Mouse (Mus musculus) MEL (cell line): ENCODE results near the gene Abca12. TPM values are rescaled to one million over a fixed set of nuclear protein-coding genes. Genes with fewer than 3 reads are reported as not detected.

Source experiments
- DNase-seq: peaks from one replicate; pipeline ENCODE4 v3.0.0; 2011; ENCODE audit warnings: low read depth, low spot score
- H3K27ac ChIP-seq: 2 replicates; pipeline ENCODE4 v1.5.1; 2012; ENCODE audit warnings: low read depth, mild to moderate bottlenecking, control low read depth, low read length, moderate library complexity; ENCODE audit not compliant: control insufficient read depth
- H3K27me3 ChIP-seq, 2 experiments: fragments of 150-350 bp in 1 of 2; sonication (generic) in 1 of 2; 2 replicates each; pipeline ENCODE4 v1.6.1; 2012; ENCODE audit warnings: low read length in 2 of 2, mild to moderate bottlenecking in 2 of 2, improper control_type of control experiment in 1 of 2, moderate library complexity in 1 of 2; ENCODE audit not compliant: insufficient read depth in 2 of 2, control insufficient read depth in 1 of 2
- H3K36me3 ChIP-seq, 2 experiments: 2 replicates each; pipeline ENCODE4 v1.6.1; 2012 to 2014; ENCODE audit warnings: low read length in 2 of 2, improper control_type of control experiment in 1 of 2, inconsistent platforms in 1 of 2, mild to moderate bottlenecking in 1 of 2; ENCODE audit not compliant: insufficient read depth in 2 of 2, control insufficient read depth in 1 of 2
- H3K4me1 ChIP-seq, 2 experiments: fragments of 150-350 bp in 1 of 2; sonication (generic) in 1 of 2; 2 replicates each; pipeline ENCODE4 v1.6.1; 2012; ENCODE audit warnings: low read length in 2 of 2, improper control_type of control experiment in 1 of 2, mild to moderate bottlenecking in 1 of 2; ENCODE audit not compliant: insufficient read depth in 2 of 2, control insufficient read depth in 1 of 2
- H3K4me3 ChIP-seq, 2 experiments: fragments of 150-350 bp in 1 of 2; sonication (generic) in 1 of 2; 2 replicates each; pipeline ENCODE4 v1.5.1; 2012; ENCODE audit warnings: low read depth in 2 of 2, low read length in 2 of 2, mild to moderate bottlenecking in 2 of 2, moderate library complexity in 2 of 2, control low read depth in 1 of 2, improper control_type of control experiment in 1 of 2; ENCODE audit not compliant: control insufficient read depth in 1 of 2, insufficient read depth in 1 of 2
- H3K79me2 ChIP-seq: 2 replicates; pipeline ENCODE4 v1.6.1; 2012; ENCODE audit warnings: mild to moderate bottlenecking, low read length, moderate library complexity; ENCODE audit not compliant: control insufficient read depth, poor library complexity, insufficient read depth
- H3K9ac ChIP-seq: 2 replicates; pipeline ENCODE4 v1.6.1; 2012; ENCODE audit warnings: low read depth, mild to moderate bottlenecking, control low read depth, low read length, moderate library complexity; ENCODE audit not compliant: control insufficient read depth, poor library complexity, severe bottlenecking
- H3K9me3 ChIP-seq: fragments of 150-350 bp; sonication (generic); replicated peaks from 2 replicates; pipeline ENCODE4 v1.6.1; 2012; ENCODE audit warnings: mild to moderate bottlenecking, low read length, improper control_type of control experiment, moderate library complexity; ENCODE audit not compliant: insufficient read depth
- CHD1 ChIP-seq: IDR thresholded peaks from 2 replicates; pipeline ENCODE4 v1.6.1; 2012; ENCODE audit warnings: low read depth, mild to moderate bottlenecking, inconsistent platforms, low read length, improper control_type of control experiment
- CHD2 ChIP-seq: IDR thresholded peaks from 2 replicates; pipeline ENCODE4 v1.6.1; 2011; ENCODE audit warnings: low read length, improper control_type of control experiment
- CTCF ChIP-seq, 3 experiments: IDR thresholded peaks in 2 of 3; conservative IDR thresholded peaks in 1 of 3; 2 replicates each; pipeline ENCODE4 v1.5.1; 2011 to 2012; ENCODE audit warnings: low read length in 3 of 3, low read depth in 2 of 3, mild to moderate bottlenecking in 2 of 3, improper control_type of control experiment in 1 of 3, inconsistent platforms in 1 of 3, mixed read lengths in 1 of 3, moderate library complexity in 1 of 3; ENCODE audit not compliant: control insufficient read depth in 1 of 3, insufficient read depth in 1 of 3, poor library complexity in 1 of 3, severe bottlenecking in 1 of 3
- ELF1 ChIP-seq: IDR thresholded peaks from 2 replicates; pipeline ENCODE4 v1.6.1; 2014; ENCODE audit warnings: low read depth, mild to moderate bottlenecking, inconsistent platforms, low read length, improper control_type of control experiment, moderate library complexity
- EP300 ChIP-seq, 2 experiments: IDR thresholded peaks; 2 replicates each; pipeline ENCODE4 v1.6.1; 2011; ENCODE audit warnings: improper control_type of control experiment in 2 of 2, low read length in 2 of 2, low read depth in 1 of 2, mild to moderate bottlenecking in 1 of 2
- ETS1 ChIP-seq: IDR thresholded peaks from 2 replicates; pipeline ENCODE4 v1.6.1; 2012; ENCODE audit warnings: low read depth, mild to moderate bottlenecking, inconsistent platforms, low read length, improper control_type of control experiment, moderate library complexity
- GATA1 ChIP-seq: IDR thresholded peaks from 2 replicates; pipeline ENCODE4 v1.6.1; 2011; ENCODE audit warnings: low read depth, low read length, improper control_type of control experiment
- HCFC1 ChIP-seq: IDR thresholded peaks from 2 replicates; pipeline ENCODE4 v1.6.1; 2012; ENCODE audit warnings: low read depth, mild to moderate bottlenecking, inconsistent platforms, low read length, improper control_type of control experiment, moderate library complexity
- KAT2A ChIP-seq: conservative IDR thresholded peaks from 2 replicates; pipeline ENCODE4 v1.6.1; 2012; ENCODE audit warnings: low read depth, low read length, improper control_type of control experiment, inconsistent platforms
- MAFK ChIP-seq: IDR thresholded peaks from 2 replicates; pipeline ENCODE4 v1.6.1; 2011; ENCODE audit warnings: low read depth, mild to moderate bottlenecking, low read length, improper control_type of control experiment, borderline replicate concordance
- MAX ChIP-seq: IDR thresholded peaks from 2 replicates; pipeline ENCODE4 v1.6.1; 2011; ENCODE audit warnings: low read length, improper control_type of control experiment
- MAZ ChIP-seq: IDR thresholded peaks from 2 replicates; pipeline ENCODE4 v1.6.1; 2012; ENCODE audit warnings: low read depth, mild to moderate bottlenecking, inconsistent platforms, low read length, improper control_type of control experiment
- MEF2A ChIP-seq: IDR thresholded peaks from 2 replicates; pipeline ENCODE4 v1.6.1; 2014; ENCODE audit warnings: low read depth, mild to moderate bottlenecking, inconsistent platforms, low read length, improper control_type of control experiment; ENCODE audit not compliant: poor library complexity, insufficient replicate concordance, severe bottlenecking; ENCODE audit errors: extremely low read depth
- MYB ChIP-seq: IDR thresholded peaks from 2 replicates; pipeline ENCODE4 v1.6.1; 2011; ENCODE audit warnings: mild to moderate bottlenecking, low read depth, low read length, improper control_type of control experiment
- MYC ChIP-seq: IDR thresholded peaks from 2 replicates; pipeline ENCODE4 v1.6.1; 2011; ENCODE audit warnings: low read depth, mild to moderate bottlenecking, low read length, improper control_type of control experiment, moderate library complexity
- NELFE ChIP-seq: IDR thresholded peaks from 2 replicates; pipeline ENCODE4 v1.6.1; 2011; ENCODE audit warnings: low read depth, low read length, improper control_type of control experiment
- NRF1 ChIP-seq: IDR thresholded peaks from 2 replicates; pipeline ENCODE4 v1.6.1; 2014; ENCODE audit warnings: low read depth, mild to moderate bottlenecking, inconsistent platforms, low read length, improper control_type of control experiment, moderate library complexity; ENCODE audit not compliant: poor library complexity, insufficient read depth, severe bottlenecking
- POLR2AphosphoS2 ChIP-seq: IDR thresholded peaks from 2 replicates; pipeline ENCODE4 v1.6.1; 2011; ENCODE audit warnings: low read length, improper control_type of control experiment
- POLR2AphosphoS5 ChIP-seq: IDR thresholded peaks from 2 replicates; pipeline ENCODE4 v1.6.1; 2012; ENCODE audit warnings: low read depth, borderline replicate concordance, mild to moderate bottlenecking, inconsistent platforms, low read length, moderate library complexity, mixed read lengths
- SMC3 ChIP-seq: IDR thresholded peaks from 2 replicates; pipeline ENCODE4 v1.6.1; 2011; ENCODE audit warnings: low read depth, low read length, improper control_type of control experiment
- TCF12 ChIP-seq: IDR thresholded peaks from 2 replicates; pipeline ENCODE4 v1.6.1; 2014; ENCODE audit warnings: low read depth, mild to moderate bottlenecking, inconsistent platforms, low read length, improper control_type of control experiment, moderate library complexity
- UBTF ChIP-seq: IDR thresholded peaks from 2 replicates; pipeline ENCODE4 v1.6.1; 2012; ENCODE audit warnings: low read depth, mild to moderate bottlenecking, inconsistent platforms, low read length, improper control_type of control experiment, moderate library complexity, borderline replicate concordance; ENCODE audit not compliant: insufficient read depth
- USF1 ChIP-seq: IDR thresholded peaks from 2 replicates; pipeline ENCODE4 v1.6.1; 2014; ENCODE audit warnings: low read depth, mild to moderate bottlenecking, inconsistent platforms, low read length, improper control_type of control experiment, moderate library complexity
- USF2 ChIP-seq, 2 experiments: IDR thresholded peaks; 2 replicates each; pipeline ENCODE4 v1.6.1; 2011 to 2012; ENCODE audit warnings: improper control_type of control experiment in 2 of 2, low read length in 2 of 2, borderline replicate concordance in 1 of 2, inconsistent platforms in 1 of 2, low read depth in 1 of 2, mild to moderate bottlenecking in 1 of 2; ENCODE audit not compliant: insufficient read depth in 1 of 2
- ZC3H11A ChIP-seq: IDR thresholded peaks from 2 replicates; pipeline ENCODE4 v1.6.1; 2012; ENCODE audit warnings: low read depth, mild to moderate bottlenecking, inconsistent platforms, low read length, improper control_type of control experiment
- ZKSCAN1 ChIP-seq: IDR thresholded peaks from 2 replicates; pipeline ENCODE4 v1.6.1; 2012; ENCODE audit warnings: low read depth, mild to moderate bottlenecking, inconsistent platforms, low read length, improper control_type of control experiment, moderate library complexity
- ZMIZ1 ChIP-seq: IDR thresholded peaks from 2 replicates; pipeline ENCODE4 v1.6.1; 2012; ENCODE audit warnings: low read depth, mild to moderate bottlenecking, inconsistent platforms, low read length, improper control_type of control experiment, moderate library complexity
- ZNF384 ChIP-seq: IDR thresholded peaks from 2 replicates; pipeline ENCODE4 v1.6.1; 2012; ENCODE audit warnings: low read depth, mild to moderate bottlenecking, inconsistent platforms, low read length, improper control_type of control experiment
- polyA plus RNA-seq, 2 experiments: library from polyadenylated mRNA; stranded (reverse) in 1 of 2; unstranded in 1 of 2; fragments of >175 nt in 1 of 2; fragments of >200 nt in 1 of 2; gene quantifications; 2 replicates each; pipeline versions ENCODE4 v1.2.1 to v1.2.4; 2012; ENCODE audit warnings: low replicate concordance in 2 of 2, low read depth in 1 of 2; ENCODE audit not compliant: insufficient read length in 2 of 2, insufficient read depth in 1 of 2, missing spikeins in 1 of 2
- total RNA-seq: library from RNA; depleted of rRNA; stranded (reverse); fragments of 300-350 nt; gene quantifications from 2 replicates; pipeline ENCODE4 v1.2.3, GENCODE M21; 2012

The Abca12 gene
- total and polyA plus RNA-seq, 3 experiments: not detected

DNA sequence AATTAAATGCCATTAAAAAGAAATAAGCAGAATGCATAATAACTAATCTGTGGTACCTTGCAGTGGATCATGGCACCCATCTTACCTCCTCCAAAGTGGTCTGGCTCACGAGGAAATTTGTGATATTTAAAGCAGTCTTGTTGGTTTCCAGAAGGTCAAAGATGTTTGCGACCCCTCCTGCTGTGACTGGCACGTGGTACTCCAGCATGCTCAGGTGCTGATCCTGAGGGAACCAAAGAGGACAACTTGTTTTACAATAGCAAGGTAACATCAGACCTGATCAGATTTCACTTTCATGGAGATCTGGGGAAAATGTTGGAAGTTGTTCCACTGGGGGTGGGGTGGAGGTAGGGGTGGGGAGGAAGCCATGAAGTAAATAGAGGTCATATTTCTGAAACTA, 170.1 kb downstream of the Abca12 start:
- no peak overlapping the region for H3K9ac ChIP-seq
- no peaks in the 10 kb centered on the region for H3K4me1 ChIP-seq
- no peaks in the 10 kb centered on the region for H3K9me3 ChIP-seq
- no peak overlapping the region for H3K4me3 ChIP-seq
- H3K79me2 ChIP-seq: no peaks in the 10 kb centered on the region
- no peak for DNase-seq
- H3K36me3 ChIP-seq: no peaks in the 10 kb centered on the region
- H3K27me3 ChIP-seq: no peaks in the 10 kb centered on the region
- H3K27ac ChIP-seq: no peak overlapping the region
- TF ChIP-seq MAFK (no peak), ELF1 (no peak), ZC3H11A (no peak), USF2 (IDR thresholded peaks at IDR 0.05; ENCODE audit: borderline replicate concordance in 1 of 2, insufficient read depth in 1 of 2, low read depth in 1 of 2, low read length in 2 of 2) (no peak), EP300 (IDR thresholded peaks at IDR 0.05; ENCODE audit: low read depth in 1 of 2, low read length in 2 of 2) (no peak), KAT2A (no peak), MEF2A (no peak), ZNF384 (no peak), HCFC1 (no peak), UBTF (no peak), NELFE (no peak), CHD1 (no peak), POLR2AphosphoS2 (no peak), NRF1 (no peak), MYC (no peak), USF1 (no peak), MYB (no peak), ZKSCAN1 (no peak)

DNA sequence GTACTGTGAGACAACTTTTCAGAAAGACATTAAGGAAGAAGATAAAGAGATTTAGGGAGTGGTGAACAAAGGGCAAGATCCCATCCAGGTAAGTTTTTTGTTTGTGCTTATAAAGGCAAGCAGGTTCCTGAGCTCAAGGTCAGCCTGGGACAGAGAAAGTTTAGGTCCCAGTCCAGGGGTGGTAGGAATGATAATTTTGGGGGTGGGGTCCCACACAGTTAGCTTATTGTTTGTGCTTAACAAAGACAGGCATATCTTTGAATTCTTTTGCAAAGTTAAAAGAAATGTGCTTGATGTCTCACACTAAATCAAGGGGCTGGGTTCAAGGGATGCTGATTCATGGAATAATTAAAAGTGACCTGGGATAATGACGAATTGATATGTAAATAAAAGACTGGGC, 173.3 kb downstream of the Abca12 start:
- no peak for DNase-seq
- H3K9me3 ChIP-seq: no peaks in the 10 kb centered on the region

More for the DNA sequence above, 173.3 kb downstream of the Abca12 start:
- no peak overlapping the region for H3K27ac ChIP-seq
- no peak overlapping the region for H3K4me3 ChIP-seq
- no peaks in the 10 kb centered on the region for H3K4me1 ChIP-seq
- no peaks in the 10 kb centered on the region for H3K36me3 ChIP-seq
- TF ChIP-seq CTCF (IDR thresholded peaks at IDR 0.05 in 2 of 3, conservative IDR thresholded peaks at IDR 0.05 in 1 of 3; ENCODE audit: control insufficient read depth in 1 of 3, insufficient read depth in 1 of 3, low read depth in 2 of 3, low read length in 3 of 3, poor library complexity in 1 of 3, severe bottlenecking in 1 of 3) (no peak), UBTF (no peak), MAX (no peak), POLR2AphosphoS2 (no peak), MAZ (no peak), NELFE (no peak), CHD2 (no peak), NRF1 (no peak), ZC3H11A (no peak), USF1 (no peak), TCF12 (no peak), ZMIZ1 (no peak), USF2 (IDR thresholded peaks at IDR 0.05; ENCODE audit: borderline replicate concordance in 1 of 2, insufficient read depth in 1 of 2, low read depth in 1 of 2, low read length in 2 of 2) (no peak), MYC (no peak), ETS1 (no peak), GATA1 (no peak), MEF2A (no peak), SMC3 (no peak), POLR2AphosphoS5 (no peak), CHD1 (no peak)
- TF ChIP-seq, all 39 proteins: peak for 0
- Histone ChIP-seq H3K27me3 (no peaks in the 10 kb centered on the region), H3K9ac (no peak overlapping the region), H3K79me2 (no peaks in the 10 kb centered on the region)
